Mouse (Mus musculus) ES-E14 (cell line): ENCODE results near the gene Slc7a6os. TPM values are rescaled to one million over a fixed set of nuclear protein-coding genes. Genes with fewer than 3 reads are reported as not detected.

Experiments used
- DNase-seq: peaks from one replicate; pipeline ENCODE4 v3.0.0-alpha.2; 2013; ENCODE audit warnings: low read depth, low spot score
- H3K27ac ChIP-seq: 2 replicates; pipeline ENCODE4 v1.5.1; 2012; ENCODE audit warnings: low read depth, mild to moderate bottlenecking, low read length, moderate library complexity, mixed read lengths; ENCODE audit not compliant: poor library complexity, insufficient read depth, severe bottlenecking
- H3K36me3 ChIP-seq: 2 replicates; pipeline ENCODE4 v1.6.1; 2012; ENCODE audit warnings: mild to moderate bottlenecking, low read length, moderate library complexity, mixed read lengths; ENCODE audit not compliant: control insufficient read depth, poor library complexity, insufficient read depth, severe bottlenecking
- H3K4me1 ChIP-seq, 2 experiments: fragments of 150-350 bp in 1 of 2; sonication (generic) in 1 of 2; 2 replicates each; pipeline ENCODE4 v1.6.1; 2012; ENCODE audit warnings: low read length in 2 of 2, mild to moderate bottlenecking in 1 of 2, mixed read lengths in 1 of 2; ENCODE audit not compliant: control insufficient read depth in 2 of 2, insufficient read depth in 2 of 2, poor library complexity in 1 of 2
- H3K4me3 ChIP-seq, 2 experiments: fragments of 150-350 bp in 1 of 2; sonication (generic) in 1 of 2; 2 replicates each; pipeline ENCODE4 v1.5.1; 2012; ENCODE audit warnings: low read length in 2 of 2, low read depth in 1 of 2, mild to moderate bottlenecking in 1 of 2, mixed read lengths in 1 of 2; ENCODE audit not compliant: insufficient read depth in 1 of 2, poor library complexity in 1 of 2, severe bottlenecking in 1 of 2
- H3K9ac ChIP-seq: 2 replicates; pipeline ENCODE4 v1.6.1; 2012; ENCODE audit warnings: low read depth, mild to moderate bottlenecking, low read length, mixed read lengths; ENCODE audit not compliant: poor library complexity, insufficient read depth, severe bottlenecking
- H3K9me3 ChIP-seq: fragments of 150-350 bp; sonication (generic); 2 replicates; pipeline ENCODE4 v1.6.1; 2012; ENCODE audit warnings: low read depth, mild to moderate bottlenecking, low read length; ENCODE audit not compliant: control insufficient read depth, insufficient read depth
- CHD2 ChIP-seq: IDR thresholded peaks from 2 replicates; pipeline ENCODE4 v1.6.1; 2014; ENCODE audit warnings: mild to moderate bottlenecking, low read depth, low read length, inconsistent platforms
- HCFC1 ChIP-seq: IDR thresholded peaks from 2 replicates; pipeline ENCODE4 v1.6.1; 2012; ENCODE audit warnings: low read length, inconsistent platforms, borderline replicate concordance; ENCODE audit not compliant: insufficient read depth
- MAFK ChIP-seq: IDR thresholded peaks from 2 replicates; pipeline ENCODE4 v1.6.1; 2014; ENCODE audit warnings: mild to moderate bottlenecking, low read depth, low read length, inconsistent platforms; ENCODE audit not compliant: insufficient read depth
- ZC3H11A ChIP-seq: IDR thresholded peaks from 2 replicates; pipeline ENCODE4 v1.6.1; 2012; ENCODE audit warnings: low read depth, mild to moderate bottlenecking, inconsistent platforms, low read length, borderline replicate concordance
- ZNF384 ChIP-seq: IDR thresholded peaks from 2 replicates; pipeline ENCODE4 v1.6.1; 2012; ENCODE audit warnings: low read depth, low read length, inconsistent platforms
- in situ Hi-C, 2 experiments: fragments of 600-800 bp; cut with MboI; formaldehyde crosslinking; loops; one replicate each; pipeline ENCODE4 v1.15.1; 2025; ENCODE audit warnings: low sequenced_read_pairs in 2 of 2, inconsistent platforms in 1 of 2; ENCODE audit not compliant: unreplicated experiment in 2 of 2
- total RNA-seq: library from RNA; depleted of rRNA; stranded (reverse); fragments of 300-350 nt; gene quantifications from 2 replicates; pipeline ENCODE4 v1.2.3, GENCODE M21; 2012

Gene Slc7a6os
- total RNA-seq, 1 experiment, result 69.1 TPM

DNA sequence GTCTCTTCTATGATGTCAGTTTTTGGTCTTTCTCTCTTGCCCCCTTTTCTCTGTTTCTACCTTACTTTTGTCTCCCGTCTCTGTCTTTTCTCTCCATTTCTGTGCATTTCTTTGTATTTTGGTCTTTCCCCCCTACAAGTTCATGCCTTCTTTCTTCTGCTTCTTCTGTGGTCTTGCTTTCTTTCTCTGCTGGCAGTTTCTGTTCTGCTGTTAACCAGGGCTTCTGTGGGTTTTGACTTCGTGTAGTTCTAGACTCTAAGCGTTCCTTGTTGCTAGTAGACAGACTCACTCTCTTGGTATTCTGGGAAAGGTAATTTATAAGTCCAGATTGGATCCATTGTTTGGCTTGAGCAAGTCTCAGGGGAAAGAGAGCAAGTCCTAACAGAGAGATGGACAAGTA is 24.3 kb downstream of the Slc7a6os start:
- no peaks in the 10 kb centered on the region for H3K9me3 ChIP-seq
- H3K4me1 ChIP-seq, result no peaks in the 10 kb centered on the region
- no peaks in the 10 kb centered on the region; the same call in 1 of the 2 replicates for H3K36me3 ChIP-seq
- in situ Hi-C loops, result no loop called here
- no peak overlapping the region for H3K9ac ChIP-seq
- DNase-seq, result no peak
- no peak overlapping the region for H3K27ac ChIP-seq
- no peak overlapping the region for H3K4me3 ChIP-seq
- TF ChIP-seq ZC3H11A (no peak), ZNF384 (no peak), CHD2 (no peak), MAFK (no peak), HCFC1 (no peak)

DNA sequence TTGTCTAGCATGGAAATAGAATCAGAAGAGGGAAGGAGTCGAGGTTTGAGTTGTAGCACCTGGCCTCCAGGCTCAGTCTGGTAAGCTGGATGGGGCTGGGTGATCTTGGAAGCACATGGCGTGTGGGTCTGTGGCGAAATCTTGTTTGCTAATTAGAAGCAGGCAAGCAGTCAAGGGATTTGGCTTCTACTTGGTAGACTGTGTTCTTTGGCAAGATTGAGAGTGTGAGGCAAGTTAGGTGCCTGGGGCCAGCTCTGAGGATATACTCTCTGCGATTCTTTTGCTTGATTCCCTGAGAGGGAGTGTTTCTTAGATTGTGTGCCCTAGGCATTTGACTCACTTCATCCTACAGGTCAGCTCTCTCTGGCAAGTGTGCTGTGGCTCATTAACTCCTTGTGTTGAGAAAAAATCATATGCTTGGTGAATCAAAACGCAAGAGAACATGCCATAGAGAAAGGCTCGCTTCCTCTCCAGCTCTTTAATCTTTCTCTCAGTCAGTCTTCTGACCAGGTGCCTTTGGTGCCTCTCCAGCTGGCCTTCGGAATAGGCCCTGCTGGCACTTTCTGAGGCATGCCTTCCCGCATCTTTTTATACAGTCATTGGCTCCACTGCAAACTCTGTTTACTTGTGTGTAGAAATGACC is 25.0 kb downstream of the Slc7a6os start:
- Histone ChIP-seq H3K36me3 (no peaks in the 10 kb centered on the region; the same call in 1 of the 2 replicates), H3K4me3 (no peak overlapping the region), H3K27ac (no peak overlapping the region), H3K4me1 (no peaks in the 10 kb centered on the region), H3K9ac (no peak overlapping the region), H3K9me3 (no peaks in the 10 kb centered on the region)
- TF ChIP-seq CHD2 (no peak), ZC3H11A (no peak), MAFK (no peak), HCFC1 (no peak), ZNF384 (no peak)
- in situ Hi-C loops, result no loop called here
- no peak for DNase-seq

DNA sequence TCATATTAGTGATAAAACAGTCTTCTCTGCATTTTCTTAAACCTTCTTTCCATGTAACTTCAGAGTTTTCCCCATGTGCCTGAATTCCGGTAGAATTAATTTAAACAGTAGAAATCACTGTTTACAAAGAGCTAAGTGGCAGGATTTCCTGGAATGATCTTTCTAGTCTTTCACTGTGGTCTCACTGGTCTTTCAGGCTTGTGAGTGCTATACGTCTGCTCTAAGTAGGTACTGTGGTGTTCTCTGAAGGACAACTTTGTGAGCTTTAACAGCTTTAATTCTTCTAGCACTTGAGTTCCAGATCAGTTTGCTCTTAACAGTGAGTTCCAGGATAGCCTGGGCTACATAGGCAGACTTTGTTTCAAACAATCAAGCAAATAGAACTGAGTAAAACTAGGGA is 32.3 kb downstream of the Slc7a6os start:
- TF ChIP-seq MAFK, result no peak
- no peak for TF ChIP-seq ZC3H11A
- no peak for TF ChIP-seq ZNF384
- TF ChIP-seq CHD2, result no peak
- no peak for TF ChIP-seq HCFC1
- H3K9ac ChIP-seq, result no peak overlapping the region
- H3K36me3 ChIP-seq, result peaks cover 4% of the 10 kb centered on the region; the same call in 1 of the 2 replicates
- no peak for DNase-seq
- H3K27ac ChIP-seq, result no peak overlapping the region
- no peaks in the 10 kb centered on the region for H3K4me1 ChIP-seq
- in situ Hi-C loops, result no loop called here
- no peak overlapping the region for H3K4me3 ChIP-seq
- H3K9me3 ChIP-seq, result no peaks in the 10 kb centered on the region

DNA sequence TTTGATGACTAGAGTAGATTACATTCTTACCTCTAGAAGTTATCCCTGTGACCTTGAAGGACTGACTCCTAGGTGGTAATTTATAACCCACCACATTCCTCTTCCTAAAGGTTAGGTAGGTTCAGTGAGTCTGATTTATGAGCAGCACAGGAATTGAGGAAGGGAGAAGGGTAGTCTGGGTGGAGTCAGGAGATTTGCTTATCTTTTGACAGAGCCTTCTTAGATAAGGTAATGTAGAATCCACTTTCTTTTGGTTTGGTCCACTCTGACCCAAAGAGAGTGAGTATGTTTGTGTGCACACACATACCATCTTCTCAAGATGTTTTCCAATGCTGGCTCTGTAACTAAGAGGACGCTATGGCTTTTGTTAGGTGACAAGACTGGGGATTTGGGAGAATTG is 33.1 kb downstream of the Slc7a6os start:
- no peak for DNase-seq
- in situ Hi-C loops, result no loop called here
- H3K9ac ChIP-seq, result no peak overlapping the region
- no peaks in the 10 kb centered on the region for H3K4me1 ChIP-seq
- no peak overlapping the region for H3K4me3 ChIP-seq
- H3K27ac ChIP-seq, result no peak overlapping the region
- TF ChIP-seq HCFC1 (no peak), ZC3H11A (no peak), CHD2 (no peak), MAFK (no peak), ZNF384 (no peak)
- peaks cover 4% of the 10 kb centered on the region; the same call in 1 of the 2 replicates for H3K36me3 ChIP-seq
- no peaks in the 10 kb centered on the region for H3K9me3 ChIP-seq

DNA sequence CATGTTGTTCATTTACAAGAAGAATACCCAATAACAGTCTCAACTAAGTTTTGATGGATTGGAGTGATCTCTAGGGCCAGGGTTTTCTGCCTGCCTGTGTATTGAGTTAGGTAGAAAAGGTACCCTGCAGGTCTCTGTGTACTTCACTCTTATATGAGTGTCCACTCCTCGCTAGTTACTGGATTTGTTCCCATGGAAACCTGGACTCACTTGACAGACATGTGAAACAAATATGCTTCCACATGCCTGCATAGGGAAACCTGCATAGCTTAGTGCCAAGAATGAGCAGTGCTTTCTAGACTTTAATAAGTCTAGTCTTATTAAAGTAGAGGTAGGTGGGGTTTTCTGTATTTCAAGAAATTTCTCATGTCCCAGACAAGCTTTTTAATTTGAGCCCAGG is 33.8 kb downstream of the Slc7a6os start:
- peaks cover 4% of the 10 kb centered on the region; the same call in 1 of the 2 replicates for H3K36me3 ChIP-seq
- no peak for DNase-seq
- H3K4me3 ChIP-seq, result no peak overlapping the region
- no peak overlapping the region for H3K27ac ChIP-seq
- in situ Hi-C loops, result no loop called here
- no peaks in the 10 kb centered on the region for H3K9me3 ChIP-seq
- no peaks in the 10 kb centered on the region for H3K4me1 ChIP-seq
- no peak overlapping the region for H3K9ac ChIP-seq
- TF ChIP-seq ZC3H11A (no peak), MAFK (no peak), HCFC1 (no peak), ZNF384 (no peak), CHD2 (no peak)
